Mouse (Mus musculus) small intestine, adult 2 months (tissue): ENCODE data around the gene Nova2.

Experiments
- CTCF ChIP-seq: fragments of 200-500 bp; IDR thresholded peaks from 2 replicates; pipeline ENCODE4 v1.5.1; 2012; ENCODE audit warnings: low read depth, mild to moderate bottlenecking, control low read depth, inconsistent platforms, low read length, moderate library complexity, mixed read lengths; ENCODE audit not compliant: insufficient replicate concordance, insufficient read length; ENCODE audit errors: extremely low read depth
- POLR2A ChIP-seq: fragments of 200-500 bp; IDR thresholded peaks from 2 replicates; pipeline ENCODE4 v1.6.1; 2012; ENCODE audit warnings: low read depth, mild to moderate bottlenecking, control low read depth, inconsistent platforms, low read length, moderate library complexity

- TF ChIP-seq CTCF (no peak), POLR2A (no peak)
Observed at GRCm38 (mm10) chr7:18965312-18965711, 39.6 kb downstream of the Nova2 start.
